Mouse (Mus musculus) embryonic facial prominence, embryonic 14.5 days (tissue): ENCODE results near the gene Sltm. TPM values are rescaled to one million over a fixed set of nuclear protein-coding genes. Genes with fewer than 3 reads are reported as not detected.

ENCODE experiments used
- ATAC-seq: fragments of 200-750 bp; cut with Nextera tagmentation; 2 replicates; pipeline ENCODE4 v1.8.0; 2017; ENCODE audit warnings: low read depth, moderate number of reproducible peaks, moderate TSS enrichment
- DNase-seq: peaks from one replicate; pipeline ENCODE4 v3.0.0-alpha.2; 2015; ENCODE audit warnings: low spot score
- H3K27ac ChIP-seq: fragments of 300-500 bp; sonication (generic); replicated peaks from 2 replicates; pipeline ENCODE4 v1.5.1; 2014; ENCODE audit warnings: low read depth, mild to moderate bottlenecking, low read length, moderate library complexity
- H3K27me3 ChIP-seq: fragments of 300-500 bp; sonication (generic); replicated peaks from 2 replicates; pipeline ENCODE4 v1.6.1; 2014; ENCODE audit warnings: low read length; ENCODE audit not compliant: control insufficient read depth, insufficient read depth
- H3K36me3 ChIP-seq: fragments of 300-500 bp; sonication (generic); 2 replicates; pipeline ENCODE4 v1.6.1; 2014; ENCODE audit warnings: low read length, mixed read lengths; ENCODE audit not compliant: control insufficient read depth, insufficient read depth
- H3K4me1 ChIP-seq: fragments of 300-500 bp; sonication (generic); 2 replicates; pipeline ENCODE4 v1.6.1; 2014; ENCODE audit warnings: antibody characterized with exemption, low read length; ENCODE audit not compliant: control insufficient read depth, insufficient read depth
- H3K4me2 ChIP-seq: fragments of 300-500 bp; sonication (generic); 2 replicates; pipeline ENCODE4 v1.6.1; 2014; ENCODE audit warnings: low read depth, mild to moderate bottlenecking, low read length, moderate library complexity, mixed read lengths
- H3K4me3 ChIP-seq: fragments of 300-500 bp; sonication (generic); 2 replicates; pipeline ENCODE4 v1.5.1; 2014; ENCODE audit warnings: low read depth, mild to moderate bottlenecking, low read length
- H3K9ac ChIP-seq: fragments of 300-500 bp; sonication (generic); 2 replicates; pipeline ENCODE4 v1.6.1; 2014; ENCODE audit warnings: low read depth, mild to moderate bottlenecking, low read length, moderate library complexity, mixed read lengths
- H3K9me3 ChIP-seq: fragments of 300-500 bp; sonication (generic); 2 replicates; pipeline ENCODE4 v1.6.1; 2016; ENCODE audit warnings: low read length; ENCODE audit not compliant: control insufficient read depth
- WGBS: fragments of 180-500 bp; shearing (Covaris S2); extraction: QIAGEN DNeasy Blood & Tissue Kit; methylation state at CpG from one replicate; pipeline ENCODE4 v1.1.7; 2014; 5-methylcytosine and 5-hydroxymethylcytosine counted together
- polyA plus RNA-seq: library from polyadenylated mRNA; unstranded; fragments of >200 nt; fragmentation: Nextera tagmentation; extraction: Ambion mirVana; gene quantifications from 2 replicates; pipeline ENCODE4 v1.2.1, GENCODE M21; 2014

The Sltm gene
- polyA plus RNA-seq, 1 experiment from 2014 or later = 41.5 TPM

DNA sequence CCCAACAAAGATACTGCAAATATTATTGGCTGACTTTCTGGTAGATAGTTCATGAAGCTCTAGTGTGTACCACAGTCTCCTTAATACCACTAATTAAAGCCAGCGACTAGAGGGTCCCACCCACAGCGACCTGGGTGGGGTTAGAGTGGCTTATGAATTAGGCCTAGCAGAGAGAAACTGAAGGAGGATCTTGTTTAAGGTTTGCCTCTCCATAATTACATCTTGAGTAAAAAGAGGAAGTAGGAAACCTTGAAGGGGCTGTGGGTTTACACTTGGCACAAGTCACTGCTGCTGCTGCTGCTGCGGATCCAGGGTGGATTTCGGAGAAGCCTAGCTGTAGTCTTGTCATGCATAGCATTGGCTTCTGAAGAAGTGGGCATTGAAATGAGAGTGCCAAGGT, 48.2 kb downstream of the Sltm start:
- no peaks in the 10 kb centered on the region for H3K4me1 ChIP-seq
- no peaks in the 10 kb centered on the region for H3K27me3 ChIP-seq
- 78% methylated on average over 4 of the region's 4 CpGs for WGBS
- DNase-seq (peak; percentile 67), ATAC-seq (no peak)
- no peak overlapping the region for H3K4me2 ChIP-seq
- no peak overlapping the region for H3K9ac ChIP-seq
- no peak overlapping the region for H3K4me3 ChIP-seq
- no peak overlapping the region for H3K27ac ChIP-seq
- peaks cover 92% of the 10 kb centered on the region for H3K36me3 ChIP-seq
- H3K9me3 ChIP-seq = no peaks in the 10 kb centered on the region

DNA sequence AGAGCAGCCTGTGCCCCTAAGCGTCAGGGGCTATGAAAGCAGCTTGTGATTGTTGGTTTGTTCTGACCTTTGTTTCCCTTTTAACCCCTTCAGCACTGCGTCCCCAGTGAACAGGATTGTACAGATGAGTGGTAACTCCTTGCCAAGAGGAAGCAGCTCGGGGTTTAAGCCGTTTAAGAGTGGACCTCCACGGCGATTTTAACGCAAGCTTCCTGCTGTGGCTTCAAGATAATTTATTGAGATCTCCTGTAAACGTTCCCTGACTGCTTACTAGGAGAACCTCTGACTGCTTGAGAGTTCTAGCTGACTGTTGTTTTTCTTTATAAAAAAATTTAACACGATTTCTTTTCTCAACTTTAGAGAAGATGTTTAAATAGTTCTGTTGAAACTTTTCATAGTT, 48.9 kb downstream of the Sltm start:
- H3K4me1 ChIP-seq = no peaks in the 10 kb centered on the region
- DNase-seq = no peak
- no peak overlapping the region for H3K9ac ChIP-seq
- 75% methylated on average over 9 of the region's 9 CpGs for WGBS
- H3K27me3 ChIP-seq = no peaks in the 10 kb centered on the region
- H3K4me3 ChIP-seq = no peak overlapping the region
- no peaks in the 10 kb centered on the region for H3K9me3 ChIP-seq
- peaks cover 91% of the 10 kb centered on the region for H3K36me3 ChIP-seq
- no peak for ATAC-seq
- no peak overlapping the region for H3K4me2 ChIP-seq
- no peak overlapping the region for H3K27ac ChIP-seq

GRCm38 (mm10) chr9:70598271-70598670, 55.7 kb downstream of the Sltm start:
- no peaks in the 10 kb centered on the region for H3K27me3 ChIP-seq
- no peak for ATAC-seq
- 87% methylated on average over 2 of the region's 2 CpGs for WGBS

DNA sequence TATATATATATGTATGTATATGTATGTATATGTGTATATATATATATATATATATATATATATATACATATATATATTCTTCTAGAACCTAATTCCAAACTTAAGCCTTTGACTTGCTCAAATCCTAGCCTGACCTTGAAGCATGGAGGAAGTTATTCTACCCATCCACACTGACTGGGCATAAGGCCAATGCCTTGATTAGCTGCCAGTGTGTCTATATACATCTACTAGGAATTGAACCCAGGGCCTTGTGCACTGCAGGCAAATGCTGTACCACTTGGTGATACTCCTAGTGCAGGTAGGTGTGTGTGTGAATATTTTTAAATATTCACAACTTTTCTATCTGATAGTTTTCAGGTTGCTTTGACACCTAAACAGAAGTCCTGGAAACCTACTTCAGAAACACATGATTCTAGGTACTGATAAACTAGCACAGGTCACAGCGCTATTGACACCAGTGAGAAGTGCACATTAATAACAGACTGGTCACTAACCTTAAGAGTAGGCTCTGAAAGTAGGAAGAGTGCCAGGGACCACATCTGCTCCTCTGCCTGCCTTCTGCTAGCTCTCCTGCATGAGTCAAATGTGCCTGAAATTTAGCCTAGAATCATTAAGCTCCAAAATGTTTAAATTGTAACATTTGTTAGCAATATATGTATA, 59.8 kb downstream of the Sltm start:
- no peaks in the 10 kb centered on the region for H3K27me3 ChIP-seq
- no peak overlapping the region for H3K27ac ChIP-seq
- ATAC-seq (no peak), DNase-seq (no peak)
- H3K4me1 ChIP-seq = no peaks in the 10 kb centered on the region
- no peaks in the 10 kb centered on the region for H3K9me3 ChIP-seq
- H3K36me3 ChIP-seq = peaks cover 23% of the 10 kb centered on the region
- no peak overlapping the region for H3K9ac ChIP-seq
- no peak overlapping the region for H3K4me2 ChIP-seq
- WGBS = 89% methylated on average over 1 of the region's 1 CpGs
- H3K4me3 ChIP-seq = no peak overlapping the region

More at GRCm38 (mm10) chr9:70598271-70598670, 55.7 kb downstream of the Sltm start:
- H3K4me1 ChIP-seq = no peaks in the 10 kb centered on the region
- peaks cover 27% of the 10 kb centered on the region; the same call in 1 of the 2 replicates for H3K36me3 ChIP-seq
- no peaks in the 10 kb centered on the region for H3K9me3 ChIP-seq
- no peak overlapping the region for H3K9ac ChIP-seq
- no peak overlapping the region for H3K4me2 ChIP-seq
- no peak overlapping the region for H3K4me3 ChIP-seq
- H3K27ac ChIP-seq = no peak overlapping the region
- DNase-seq = no peak

- Histone ChIP-seq H3K4me3 (no peak overlapping the region), H3K9ac (no peak overlapping the region), H3K4me1 (no peaks in the 10 kb centered on the region), H3K9me3 (no peaks in the 10 kb centered on the region), H3K4me2 (no peak overlapping the region), H3K27me3 (no peaks in the 10 kb centered on the region), H3K36me3 (peaks cover 31% of the 10 kb centered on the region), H3K27ac (no peak overlapping the region)
- no peak for ATAC-seq
- DNase-seq = peak; percentile 46
- WGBS = 47% methylated on average over 3 of the region's 3 CpGs
Observed at GRCm38 (mm10) chr9:70611026-70611673, 68.6 kb downstream of the Sltm start.

- Histone ChIP-seq H3K36me3 (no peaks in the 10 kb centered on the region), H3K9me3 (no peaks in the 10 kb centered on the region), H3K4me2 (no peak overlapping the region), H3K4me1 (peaks cover 4% of the 10 kb centered on the region; the same call in 1 of the 2 replicates), H3K9ac (no peak overlapping the region), H3K27me3 (no peaks in the 10 kb centered on the region), H3K4me3 (no peak overlapping the region), H3K27ac (no peak overlapping the region)
- WGBS = 77% methylated on average over 2 of the region's 2 CpGs
- peak; percentile 52 for DNase-seq
- peak; percentile 33; the same call in 1 of the 2 replicates for ATAC-seq
Observed at GRCm38 (mm10) chr9:70629711-70630110, 87.2 kb downstream of the Sltm start.

DNA sequence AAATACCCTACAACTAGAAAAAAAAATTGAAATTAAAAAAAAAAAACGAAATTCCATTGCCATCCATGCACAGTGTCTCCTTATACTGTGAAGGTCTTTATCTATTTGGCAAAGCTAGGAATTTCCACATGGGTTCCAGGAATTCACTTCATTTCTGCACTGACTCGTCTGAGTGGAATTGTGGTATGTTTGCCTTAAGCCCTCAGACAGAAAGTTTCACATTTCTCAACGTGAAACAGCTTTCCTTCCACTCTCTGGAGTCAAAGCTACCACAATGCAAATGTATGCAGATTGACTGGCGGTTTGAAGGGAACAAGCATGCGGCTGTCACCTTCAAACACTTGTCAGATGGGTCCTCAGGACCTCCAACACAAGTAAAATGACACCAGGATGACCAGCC, 89.1 kb downstream of the Sltm start:
- peak; percentile 66 for DNase-seq
- Histone ChIP-seq H3K9ac (no peak overlapping the region), H3K4me2 (no peak overlapping the region), H3K36me3 (no peaks in the 10 kb centered on the region), H3K4me3 (no peak overlapping the region), H3K27me3 (no peaks in the 10 kb centered on the region), H3K27ac (no peak overlapping the region), H3K4me1 (peaks cover 4% of the 10 kb centered on the region; the same call in 1 of the 2 replicates), H3K9me3 (no peaks in the 10 kb centered on the region)
- ATAC-seq = 0 out of 2 replicates have a peak, but pooled peaks have one; percentile 47
- whole genome bisulfite sequencing = 19% methylated on average over 5 of the region's 5 CpGs

- WGBS = 85% methylated on average over 2 of the region's 2 CpGs
- H3K9me3 ChIP-seq = no peaks in the 10 kb centered on the region
- no peak for DNase-seq
Observed at GRCm38 (mm10) chr9:70636748-70637147, 94.2 kb downstream of the Sltm start.

More at GRCm38 (mm10) chr9:70636748-70637147, 94.2 kb downstream of the Sltm start:
- Histone ChIP-seq H3K27ac (no peak overlapping the region), H3K4me3 (no peak overlapping the region), H3K27me3 (no peaks in the 10 kb centered on the region), H3K4me2 (no peak overlapping the region), H3K9ac (no peak overlapping the region), H3K36me3 (no peaks in the 10 kb centered on the region), H3K4me1 (no peaks in the 10 kb centered on the region)
- no peak for ATAC-seq
